19 mouse cellular contexts compared by ENCODE assay signal in the genomic region with DNA sequence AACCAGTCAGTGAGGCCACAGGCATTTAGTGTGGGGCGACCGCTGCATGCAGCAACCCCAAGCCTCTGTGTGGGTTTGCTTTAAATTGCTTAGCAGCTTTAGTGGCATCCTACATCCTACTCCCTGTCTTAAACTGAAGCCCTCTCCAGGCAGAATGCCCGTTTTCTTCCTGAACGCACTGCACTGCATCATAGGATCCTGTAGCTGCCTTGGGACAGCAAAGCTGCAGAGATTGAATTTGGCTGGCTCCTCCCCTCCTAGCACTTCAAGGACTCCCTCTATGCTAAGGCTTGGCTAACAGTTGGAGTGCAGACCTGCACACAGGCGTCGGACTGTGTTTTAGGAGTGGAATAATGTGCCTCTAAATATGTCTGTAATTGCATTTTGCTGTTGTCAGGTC.
DNase-seq lines count a peak whose midpoint lies in the region; TF ChIP-seq lines count a peak whose summit lies in the region.
"Had no signal": no experiment of that assay in that cellular context is flagged by ENCODE, and none has a peak within 500 bp of the region (broad histone marks: within the 10 kb centered on the region; RNA-seq: fewer than 3 reads in every experiment).

No protein-coding gene starts in this region.

- H3K27ac ChIP-seq in left cerebral cortex, adult 2 months = peak overlapping the region; percentile 64
- H3K27ac ChIP-seq: forebrain, embryonic 10.5 days; hindbrain, postnatal 0 days; layer of hippocampus, adult 2 months; midbrain, embryonic 10.5 days; neural tube, embryonic 15.5 days had no signal

- intact Hi-C loops in left cerebral cortex, postnatal 4 days (cut with DNase I) = loop anchor here (5.0 kb wide), 2 partner anchors 138 to 1383 kb away; no protein-coding TSS in a partner anchor
- intact Hi-C loops in left cerebral cortex, adult 2 months (cut with DNase I) = loop anchor here (5.0 to 10.0 kb wide), 6 partner anchors 63 to 1378 kb away; no protein-coding TSS in a partner anchor

- no peak for TF ChIP-seq CTCF in left cerebral cortex, adult 2 months (IDR thresholded peaks at IDR 0.05)

- H3K4me3 ChIP-seq in left cerebral cortex, adult 2 months = no peak overlapping the region
- H3K4me3 ChIP-seq: forebrain, embryonic 10.5 days; layer of hippocampus, adult 2 months; midbrain, embryonic 10.5 days; neural tube, embryonic 15.5 days had no signal

- DNase-seq in adrenal gland, adult 8-10 months = peak; percentile 18
- DNase-seq in adrenal gland, postnatal 4 days (ENCODE audit: low spot score in 2 of 2) = no peak
- DNase-seq in left cerebral cortex, adult 11 months (ENCODE audit: low spot score) = peak; percentile 36
- no peak for DNase-seq in left cerebral cortex, postnatal 4 days
- DNase-seq in left cerebral cortex, adult 2 months (ENCODE audit: extremely low spot score in 1 of 2, low spot score in 2 of 2) = peak in 1 of 2 experiments; percentile 41
- DNase-seq in telencephalon, adult 2 months (ENCODE audit: low read depth, low spot score) = peak; percentile 72
- DNase-seq in cerebellum, adult 8-10 months = no peak
- DNase-seq: cerebellum, adult 11 months; cerebellum, postnatal 10 days; kidney, adult 9 months; kidney, postnatal 25 days; lung, postnatal 4 days; thymus, adult 2 months; thymus, postnatal 4 days had no signal

Comparison
In these comparisons a context has a peak if more than half of its experiments do, and no peak if none do; other contexts are left out.
1. DNase-seq: peak in adrenal gland, adult 8-10 months (single experiment), left cerebral cortex, adult 11 months (single experiment) and telencephalon, adult 2 months (single experiment); none in adrenal gland, postnatal 4 days (0 of 2), left cerebral cortex, postnatal 4 days (single experiment) and cerebellum, adult 8-10 months (single experiment).